Mouse (Mus musculus) heart, postnatal 14 days (tissue): ENCODE measurements around the gene Cfap44. TPM values are rescaled to one million over a fixed set of nuclear protein-coding genes. Genes with fewer than 3 reads are reported as not detected.

ENCODE experiments used
- DNase-seq, 2 experiments: peaks; one replicate each; pipeline ENCODE4 v3.0.0; 2021 to 2022
- intact Hi-C: fragments of 180-260 bp; cut with DNase I; formaldehyde crosslinking; loops from one replicate; pipeline ENCODE4 v1.15.1; 2025
- total RNA-seq, 2 experiments: library from RNA; stranded (reverse); gene quantifications; 2 replicates each; pipeline ENCODE4 v1.2.3; 2021

The Cfap44 gene
- total RNA-seq, 2 experiments from 2014 or later = 0.31 TPM; not detected in 1

- intact Hi-C loops = no loop called here
These were observed 96.5 kb downstream of the Cfap44 start for GRCm38 (mm10) chr16:44491051-44491450.

GRCm38 (mm10) chr16:44492151-44492550, 97.6 kb downstream of the Cfap44 start:
- no peak for DNase-seq
- intact Hi-C loops = no loop called here

More at GRCm38 (mm10) chr16:44491051-44491450, 96.5 kb downstream of the Cfap44 start:
- no peak for DNase-seq

GRCm38 (mm10) chr16:44492706-44493105, 98.1 kb downstream of the Cfap44 start:
- DNase-seq = no peak
- intact Hi-C loops = no loop called here

GRCm38 (mm10) chr16:44493868-44494267, 99.3 kb downstream of the Cfap44 start:
- DNase-seq = peak; percentile 41 to 47
- intact Hi-C loops = no loop called here

GRCm38 (mm10) chr16:44494441-44495108, 100.0 kb downstream of the Cfap44 start:
- DNase-seq = no peak
- intact Hi-C loops = no loop called here

- DNase-seq = no peak
- intact Hi-C loops = no loop called here
These were observed 102.4 kb downstream of the Cfap44 start for GRCm38 (mm10) chr16:44496971-44497464.

- intact Hi-C loops = no loop called here
These were observed 103.9 kb downstream of the Cfap44 start for GRCm38 (mm10) chr16:44498447-44498846.

GRCm38 (mm10) chr16:44501783-44502182, 107.2 kb downstream of the Cfap44 start:
- intact Hi-C loops = no loop called here
- DNase-seq = no peak

More at GRCm38 (mm10) chr16:44498447-44498846, 103.9 kb downstream of the Cfap44 start:
- DNase-seq = no peak

- peak; percentile 54 to 61 for DNase-seq
- intact Hi-C loops = no loop called here
These were observed 107.7 kb downstream of the Cfap44 start for GRCm38 (mm10) chr16:44502325-44502724.

GRCm38 (mm10) chr16:44502895-44503575, 108.4 kb downstream of the Cfap44 start:
- DNase-seq = peak; percentile 46 to 49
- intact Hi-C loops = no loop called here

GRCm38 (mm10) chr16:44505243-44505642, 110.6 kb downstream of the Cfap44 start:
- no peak for DNase-seq
- intact Hi-C loops = no loop called here

GRCm38 (mm10) chr16:44507027-44507929, 112.7 kb downstream of the Cfap44 start:
- DNase-seq = no peak
- intact Hi-C loops = no loop called here

- no peak for DNase-seq
- intact Hi-C loops = no loop called here
These were observed 113.4 kb downstream of the Cfap44 start for GRCm38 (mm10) chr16:44508025-44508424.

GRCm38 (mm10) chr16:44508772-44509171, 114.2 kb downstream of the Cfap44 start:
- intact Hi-C loops = no loop called here
- DNase-seq = no peak

GRCm38 (mm10) chr16:44509458-44510344, 115.1 kb downstream of the Cfap44 start:
- intact Hi-C loops = no loop called here
- no peak for DNase-seq

- no peak for DNase-seq
- intact Hi-C loops = no loop called here
These were observed 116.1 kb downstream of the Cfap44 start for GRCm38 (mm10) chr16:44510521-44511213.

GRCm38 (mm10) chr16:44516498-44516897, 121.9 kb downstream of the Cfap44 start:
- DNase-seq = no peak
- intact Hi-C loops = no loop called here

GRCm38 (mm10) chr16:44523595-44523994, 129.0 kb downstream of the Cfap44 start:
- no peak for DNase-seq
- intact Hi-C loops = no loop called here

GRCm38 (mm10) chr16:44526044-44526443, 131.4 kb downstream of the Cfap44 start:
- intact Hi-C loops = no loop called here
- no peak for DNase-seq
